Mouse (Mus musculus): ENCODE measurements around the gene Epor. TPM values are rescaled to one million over a fixed set of nuclear protein-coding genes. Genes with fewer than 3 reads are reported as not detected.
A peak's percentile ranks its signal among the peaks of the same experiment; 100 is the strongest.

Epor gene
- polyA plus RNA-seq, 1 experiment from 2014 or later = 8.5 TPM

- ChIA-PET CTCF (no interaction called here), POLR2A (no interaction called here)
- H3K27me3 ChIP-seq = no peaks in the 10 kb centered on the region
- ATAC-seq = peak; percentile 94
- in situ Hi-C loops (cut with MboI; ENCODE audit: low pct_unique_long_range_greater_than_20kb) = no loop called here
- no peak for TF ChIP-seq CTCF (IDR thresholded peaks at IDR 0.05)
- peak; percentile 77 for DNase-seq (ENCODE audit: low read depth, low spot score)
Measured at GRCm38 (mm10) chr9:21936692-21937570, 26.4 kb downstream of the Epor start, which contains the start of gene Plppr2. Gene Plppr2 (plus strand): TSS chr9:21937033.

GRCm38 (mm10) chr9:21935466-21936131 is 27.7 kb downstream of the Epor start:
- ATAC-seq (no peak), DNase-seq (ENCODE audit: low read depth, low spot score) (no peak)
- POLR2A ChIA-PET = no interaction called here
- no peaks in the 10 kb centered on the region for H3K27me3 ChIP-seq
- CTCF ChIA-PET = no interaction called here
- in situ Hi-C loops (cut with MboI; ENCODE audit: low pct_unique_long_range_greater_than_20kb) = no loop called here
- no peak for TF ChIP-seq CTCF (IDR thresholded peaks at IDR 0.05)

- no peak for TF ChIP-seq CTCF (IDR thresholded peaks at IDR 0.05)
- CTCF ChIA-PET = no interaction called here
- no peaks in the 10 kb centered on the region for H3K27me3 ChIP-seq
- POLR2A ChIA-PET = no interaction called here
- in situ Hi-C loops (cut with MboI; ENCODE audit: low pct_unique_long_range_greater_than_20kb) = no loop called here
- ATAC-seq (no peak), DNase-seq (ENCODE audit: low read depth, low spot score) (no peak)
Measured at GRCm38 (mm10) chr9:21934021-21934420, 29.3 kb downstream of the Epor start.

GRCm38 (mm10) chr9:21932445-21933137 is 30.7 kb downstream of the Epor start:
- POLR2A ChIA-PET = no interaction called here
- ATAC-seq = no peak
- no peak for DNase-seq (ENCODE audit: low read depth, low spot score)
- in situ Hi-C loops (cut with MboI; ENCODE audit: low pct_unique_long_range_greater_than_20kb) = no loop called here
- TF ChIP-seq CTCF (IDR thresholded peaks at IDR 0.05) = no peak
- no peaks in the 10 kb centered on the region for H3K27me3 ChIP-seq
- CTCF ChIA-PET = interaction anchor here (1.5 kb wide), 1 partner anchor 180 kb away, joined by 3 read pairs; no protein-coding TSS in a partner anchor

GRCm38 (mm10) chr9:21932006-21932405 is 31.3 kb downstream of the Epor start:
- in situ Hi-C loops (cut with MboI; ENCODE audit: low pct_unique_long_range_greater_than_20kb) = no loop called here
- ATAC-seq (no peak), DNase-seq (ENCODE audit: low read depth, low spot score) (no peak)
- CTCF ChIA-PET = interaction anchor here (1.5 kb wide), 1 partner anchor 179 kb away, joined by 3 read pairs; no protein-coding TSS in a partner anchor
- H3K27me3 ChIP-seq = no peaks in the 10 kb centered on the region
- TF ChIP-seq CTCF (IDR thresholded peaks at IDR 0.05) = no peak
- POLR2A ChIA-PET = no interaction called here

- no peak for DNase-seq (ENCODE audit: low read depth, low spot score)
- no peaks in the 10 kb centered on the region for H3K27me3 ChIP-seq
- POLR2A ChIA-PET = no interaction called here
- CTCF ChIA-PET = interaction anchor here (1.0 kb wide), 1 partner anchor 84 kb away, joined by 3 read pairs; no protein-coding TSS in a partner anchor
- no peak for TF ChIP-seq CTCF (IDR thresholded peaks at IDR 0.05)
- no peak for ATAC-seq
- in situ Hi-C loops (cut with MboI; ENCODE audit: low pct_unique_long_range_greater_than_20kb) = no loop called here
Measured at GRCm38 (mm10) chr9:21929208-21929607, 34.1 kb downstream of the Epor start.

- POLR2A ChIA-PET = no interaction called here
- in situ Hi-C loops (cut with MboI; ENCODE audit: low pct_unique_long_range_greater_than_20kb) = no loop called here
- DNase-seq (ENCODE audit: low read depth, low spot score) = peak; percentile 88
- CTCF ChIA-PET = interaction anchor here (0.9 kb wide), 1 partner anchor 18 kb away, joined by 3 read pairs; no protein-coding TSS in a partner anchor
- peak; percentile 93 for ATAC-seq
- TF ChIP-seq CTCF (IDR thresholded peaks at IDR 0.05) = no peak
- H3K27me3 ChIP-seq = no peaks in the 10 kb centered on the region
Measured at GRCm38 (mm10) chr9:21927208-21927753, 36.0 kb downstream of the Epor start, which contains the start of the genes Ccdc159 and Tmem205. Gene Ccdc159 (plus strand): TSS chr9:21927471. Gene Tmem205 (minus strand): TSS chr9:21927556.

- no peaks in the 10 kb centered on the region for H3K27me3 ChIP-seq
- no peak for TF ChIP-seq CTCF (IDR thresholded peaks at IDR 0.05)
- DNase-seq (ENCODE audit: low read depth, low spot score) (no peak), ATAC-seq (no peak)
- ChIA-PET POLR2A (no interaction called here), CTCF (interaction anchor here (0.9 kb wide), 1 partner anchor 18 kb away, joined by 3 read pairs; no protein-coding TSS in a partner anchor)
- in situ Hi-C loops (cut with MboI; ENCODE audit: low pct_unique_long_range_greater_than_20kb) = no loop called here
Measured at GRCm38 (mm10) chr9:21926784-21927183, 36.5 kb downstream of the Epor start.

GRCm38 (mm10) chr9:21926155-21926554 is 37.2 kb downstream of the Epor start:
- DNase-seq (ENCODE audit: low read depth, low spot score) (no peak), ATAC-seq (no peak)
- no peaks in the 10 kb centered on the region for H3K27me3 ChIP-seq
- ChIA-PET POLR2A (no interaction called here), CTCF (no interaction called here)
- TF ChIP-seq CTCF (IDR thresholded peaks at IDR 0.05) = no peak
- in situ Hi-C loops (cut with MboI; ENCODE audit: low pct_unique_long_range_greater_than_20kb) = no loop called here

GRCm38 (mm10) chr9:21925506-21925905 is 37.8 kb downstream of the Epor start:
- in situ Hi-C loops (cut with MboI; ENCODE audit: low pct_unique_long_range_greater_than_20kb) = no loop called here
- CTCF ChIA-PET = no interaction called here
- TF ChIP-seq CTCF (IDR thresholded peaks at IDR 0.05) = no peak
- no peak for DNase-seq (ENCODE audit: low read depth, low spot score)
- H3K27me3 ChIP-seq = no peaks in the 10 kb centered on the region
- POLR2A ChIA-PET = no interaction called here
- ATAC-seq = no peak

Measured in Patski (cell line).